In the genomic region with DNA sequence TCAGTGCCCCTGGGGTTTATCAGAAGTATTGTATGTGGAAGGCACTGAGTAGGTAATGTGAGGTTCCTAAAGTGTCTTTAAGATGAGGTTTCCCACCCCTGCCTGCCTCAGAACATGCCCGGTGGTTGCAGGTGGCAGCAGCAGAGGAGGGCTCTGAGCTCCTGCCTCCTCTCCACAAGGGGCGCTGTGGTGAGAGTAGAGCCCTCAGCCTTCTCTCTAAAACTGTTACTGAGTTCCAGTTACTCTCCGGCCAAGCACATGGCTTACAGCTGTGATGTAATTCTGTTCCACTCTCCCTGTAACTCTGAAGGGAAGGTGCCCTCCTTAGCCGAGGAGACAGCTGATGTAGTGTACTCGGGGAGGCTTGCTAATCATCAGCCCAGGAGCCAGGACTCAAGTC, we compare ENCODE assay signal across 8 mouse cellular contexts. TPM values are rescaled to one million over a fixed set of nuclear protein-coding genes. Genes with fewer than 3 reads are reported as not detected.
DNase-seq lines count a peak whose midpoint lies in the region; ATAC-seq and TF ChIP-seq lines count a peak whose summit lies in the region.

No protein-coding gene starts in this region.

- H3K9ac ChIP-seq in heart, embryonic 11.5 days (ENCODE audit: low read depth, low read length), result no peak overlapping the region

- no peak overlapping the region for H3K27ac ChIP-seq in heart, embryonic 11.5 days (ENCODE audit: low read depth, low read length)

- H3K4me1 ChIP-seq in lung, adult 2 months (ENCODE audit: control insufficient read depth, insufficient read depth, low read length), result no peaks in the 10 kb centered on the region
- H3K4me1 ChIP-seq in heart, embryonic 11.5 days (ENCODE audit: control insufficient read depth, insufficient read depth, low read length), result 0 out of 2 replicates have a peak, but pooled peaks cover 2% of the 10 kb centered on the region

- no peak for ATAC-seq in heart, embryonic 11.5 days (replicated peaks; ENCODE audit: insufficient number of reproducible peaks, low FRiP score, low TSS enrichment)

- H3K4me2 ChIP-seq in heart, embryonic 11.5 days, result no peak overlapping the region

- peak; percentile 42 for TF ChIP-seq CTCF in lung, adult 2 months (IDR thresholded peaks at IDR 0.05; ENCODE audit: insufficient read depth, low read length)

- peaks cover 53% of the 10 kb centered on the region for H3K36me3 ChIP-seq in heart, embryonic 11.5 days (ENCODE audit: control insufficient read depth, insufficient read depth, low read length)

- WGBS in lung, adult 2 months, result 52% methylated on average over 5 of the region's 5 CpGs
- WGBS in heart, embryonic 11.5 days (ENCODE audit: insufficient replicate concordance), result 62% methylated on average over 5 of the region's 5 CpGs

- H3K4me3 ChIP-seq in lung, adult 2 months (replicated peaks; ENCODE audit: extremely low read depth, low read depth, low read length), result no peak overlapping the region
- no peak overlapping the region for H3K4me3 ChIP-seq in heart, embryonic 11.5 days (ENCODE audit: low read depth, low read length)

- H3K27me3 ChIP-seq in heart, embryonic 11.5 days (ENCODE audit: control insufficient read depth, insufficient read depth, low read length), result no peaks in the 10 kb centered on the region

- no peaks in the 10 kb centered on the region for H3K9me3 ChIP-seq in heart, embryonic 11.5 days (replicated peaks; ENCODE audit: control insufficient read depth, low read length)

- TF ChIP-seq POLR2A in lung, adult 2 months (IDR thresholded peaks at IDR 0.05; ENCODE audit: borderline replicate concordance, extremely low read depth, low read depth, low read length), result no peak

- DNase-seq in cerebellum, postnatal 25 days, result peak; percentile 17 to 47
- no peak for DNase-seq in cerebellum, adult 9-10 months
- no peak for DNase-seq in lung, adult 2 months
- no peak for DNase-seq in lung, postnatal 36 days
- DNase-seq in ZHBTc4 (ENCODE audit: low read depth, low spot score), result peak; percentile 84
- DNase-seq in kidney, postnatal 4 days, result peak; percentile 60 to 63
- no peak for DNase-seq in layer of hippocampus, adult 9-11 months

RNA-seq across cellular contexts. Expression of gene Smad9, which starts 9.6 kb away (rescaled TPM):
- polyA plus RNA-seq in lung, adult 2 months (2012; rRNA removed), result 4.0 and 5.6 TPM in 2 replicates
- 2.1 TPM in 2 replicates for polyA plus RNA-seq in heart, embryonic 11.5 days (2014; fragmentation: Nextera tagmentation; extraction: Ambion mirVana)

RNA-seq across cellular contexts. Expression of gene Alg5, which starts 10.5 kb away (rescaled TPM):
- 9.4 and 12.4 TPM in 2 replicates for polyA plus RNA-seq in lung, adult 2 months (2012; rRNA removed)
- 38.7 and 39.5 TPM in 2 replicates for polyA plus RNA-seq in heart, embryonic 11.5 days (2014; fragmentation: Nextera tagmentation; extraction: Ambion mirVana)

RNA-seq across cellular contexts. Expression of gene Exosc8, which starts 10.6 kb away (rescaled TPM):
- 15.3 and 20.3 TPM in 2 replicates for polyA plus RNA-seq in lung, adult 2 months (2012; rRNA removed)
- polyA plus RNA-seq in heart, embryonic 11.5 days (2014; fragmentation: Nextera tagmentation; extraction: Ambion mirVana), result 103 and 110 TPM in 2 replicates

RNA-seq across cellular contexts. Expression of gene Gm21958, which starts 31.6 kb away (rescaled TPM):
- not detected in 2 replicates for polyA plus RNA-seq in lung, adult 2 months (2012; rRNA removed)
- polyA plus RNA-seq in heart, embryonic 11.5 days (2014; fragmentation: Nextera tagmentation; extraction: Ambion mirVana), result 0.34 TPM in 1 of 2 replicates, not detected in the other

RNA-seq across cellular contexts. Expression of gene Supt20, which starts 53.2 kb away (rescaled TPM):
- 43.9 and 50.1 TPM in 2 replicates for polyA plus RNA-seq in lung, adult 2 months (2012; rRNA removed)
- 77.6 and 89.5 TPM in 2 replicates for polyA plus RNA-seq in heart, embryonic 11.5 days (2014; fragmentation: Nextera tagmentation; extraction: Ambion mirVana)

Comparison
In these comparisons a context has a peak if more than half of its experiments do, and no peak if none do; other contexts are left out.
1. DNase-seq: peak in cerebellum, postnatal 25 days (2 of 2), ZHBTc4 (single experiment) and kidney, postnatal 4 days (2 of 2); none in cerebellum, adult 9-10 months (single experiment), lung, adult 2 months (single experiment), lung, postnatal 36 days (single experiment) and layer of hippocampus, adult 9-11 months (single experiment).